Mouse (Mus musculus): ENCODE results near the gene Htr5b. TPM values are rescaled to one million over a fixed set of nuclear protein-coding genes. Genes with fewer than 3 reads are reported as not detected.

Gene Htr5b
- not detected in 2 replicates for polyA plus RNA-seq (2015; fragmentation: Nextera tagmentation; extraction: Ambion mirVana)

DNA sequence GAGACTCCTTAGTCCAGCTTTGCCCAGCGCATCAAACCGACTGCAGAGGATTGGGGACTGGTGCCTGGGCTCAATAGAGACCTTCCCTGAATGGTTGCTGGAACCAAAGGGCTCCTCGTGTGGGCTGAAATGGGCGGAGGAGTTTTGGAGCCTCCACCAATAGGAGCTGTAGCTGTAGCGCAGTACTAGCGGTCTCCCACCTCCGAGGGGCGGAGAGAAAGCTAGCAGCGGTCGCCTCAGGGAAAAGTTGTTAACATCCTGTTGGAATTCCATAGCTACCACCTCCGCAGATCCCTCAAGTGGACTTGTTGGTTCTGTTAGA lies at the start of gene Htr5b:
Gene Htr5b (minus strand): TSS at position 67 of the 322 bp plus-strand sequence.

DNA sequence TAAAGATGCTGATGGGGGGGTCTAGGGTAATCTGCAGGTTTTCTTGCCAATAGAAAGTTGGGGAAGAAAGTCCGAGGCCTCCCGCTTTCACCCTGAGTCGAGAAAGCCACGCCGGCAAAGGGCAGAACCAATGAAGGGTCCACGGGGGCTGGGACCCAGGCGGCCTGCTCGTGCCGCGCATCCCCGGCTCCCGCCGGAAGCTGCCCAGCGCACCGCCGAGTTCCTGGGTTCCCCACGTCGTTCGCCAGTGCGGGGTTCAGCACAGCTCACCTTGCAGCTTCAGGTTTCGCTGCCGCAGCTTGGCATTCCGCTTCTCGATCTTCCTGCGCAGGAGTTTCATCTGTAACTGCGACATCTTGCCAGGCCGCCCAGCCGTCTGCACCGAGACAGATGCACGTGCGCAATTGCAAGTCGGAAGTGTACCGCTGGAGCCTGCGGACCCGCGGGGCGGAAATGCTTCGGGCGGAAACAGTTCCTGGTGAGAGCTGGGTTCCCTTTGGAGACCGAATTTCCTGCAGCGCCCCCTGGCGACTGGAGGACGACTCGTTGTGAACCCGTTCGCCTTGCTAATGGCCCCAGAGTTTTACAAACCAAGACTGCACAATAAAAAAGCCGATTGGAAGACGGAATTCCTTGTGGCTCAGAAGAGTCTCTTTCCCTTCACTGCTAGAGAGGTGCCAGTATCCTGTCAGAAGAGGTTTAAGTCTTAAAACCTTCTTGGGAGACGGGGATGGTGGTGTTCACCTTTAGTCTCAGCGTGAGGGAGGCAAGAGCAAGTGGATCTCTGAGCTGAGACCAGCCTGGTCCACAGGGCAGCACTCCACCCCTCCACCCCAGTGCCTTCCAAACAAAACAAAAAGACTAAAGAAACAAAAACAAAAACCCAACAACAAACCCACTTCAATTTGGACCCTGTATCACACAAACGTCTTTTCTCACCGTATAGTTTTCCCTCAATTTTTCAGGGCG lies 39.5 kb upstream of the Htr5b start, which contains the start of gene Ddx18:
Gene Ddx18 (minus strand): TSS at position 469 of the 969 bp plus-strand sequence.

Other genes starting within 250 kb of the Htr5b start
- 14.1 and 17.8 TPM in 2 replicates for gene Insig2, start 195.9 kb downstream of the Htr5b start, polyA plus RNA-seq (2015; fragmentation: Nextera tagmentation; extraction: Ambion mirVana)
- 4.9 and 6.7 TPM in 2 replicates for gene Ccdc93, start 97.4 kb downstream of the Htr5b start, polyA plus RNA-seq (2015; fragmentation: Nextera tagmentation; extraction: Ambion mirVana)
- 51.7 and 52.8 TPM in 2 replicates for gene Ddx18, start 39.5 kb upstream of the Htr5b start, polyA plus RNA-seq (2015; fragmentation: Nextera tagmentation; extraction: Ambion mirVana)

All from spleen, postnatal 0 days (tissue).